Mouse (Mus musculus) C2C12 (cell line): ENCODE data around the gene Tomm40l.

ENCODE experiments used
- CTCF ChIP-seq: IDR thresholded peaks from one replicate; pipeline ENCODE4 v1.5.1; 2011; ENCODE audit not compliant: control insufficient read depth, insufficient read depth, insufficient read length
- USF1 ChIP-seq: IDR thresholded peaks from one replicate; pipeline ENCODE4 v1.6.1; 2011; ENCODE audit warnings: low read depth, mild to moderate bottlenecking, control low read depth, moderate library complexity

DNA sequence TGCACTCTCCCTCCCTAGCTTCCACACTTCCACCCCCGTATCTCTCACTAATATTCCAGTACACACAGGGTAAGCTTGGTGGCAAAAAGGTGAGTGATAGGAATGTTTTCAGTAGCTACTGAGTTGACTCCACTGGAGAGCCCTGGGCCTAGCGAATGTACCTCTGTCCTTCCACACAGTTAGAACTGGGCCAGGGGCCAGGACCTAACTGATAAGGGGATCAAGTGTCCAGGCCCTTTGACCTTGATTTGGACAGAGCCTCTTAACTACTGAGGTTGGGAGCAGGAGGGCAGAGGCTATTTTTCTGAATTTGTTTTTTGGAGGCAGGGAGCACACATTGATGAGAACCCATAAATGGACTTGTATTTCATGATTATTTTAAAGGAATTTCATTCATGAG lies 1.5 kb upstream of the Tomm40l start:
- TF ChIP-seq CTCF (no peak), USF1 (no peak)
